Mouse (Mus musculus) CH12.LX (cell line): ENCODE results near the gene Nkain1.

Source experiments
- CTCF ChIP-seq, 2 experiments: IDR thresholded peaks in 1 of 2; conservative IDR thresholded peaks in 1 of 2; 2 replicates each; pipeline ENCODE4 v1.5.1; 2011 to 2012; ENCODE audit warnings: low read depth in 2 of 2, low read length in 2 of 2, improper control_type of control experiment in 1 of 2, inconsistent platforms in 1 of 2, mild to moderate bottlenecking in 1 of 2, moderate library complexity in 1 of 2
- TBP ChIP-seq: conservative IDR thresholded peaks from 2 replicates; pipeline ENCODE4 v1.6.1; 2011; ENCODE audit warnings: low read depth, low read length, improper control_type of control experiment

DNA sequence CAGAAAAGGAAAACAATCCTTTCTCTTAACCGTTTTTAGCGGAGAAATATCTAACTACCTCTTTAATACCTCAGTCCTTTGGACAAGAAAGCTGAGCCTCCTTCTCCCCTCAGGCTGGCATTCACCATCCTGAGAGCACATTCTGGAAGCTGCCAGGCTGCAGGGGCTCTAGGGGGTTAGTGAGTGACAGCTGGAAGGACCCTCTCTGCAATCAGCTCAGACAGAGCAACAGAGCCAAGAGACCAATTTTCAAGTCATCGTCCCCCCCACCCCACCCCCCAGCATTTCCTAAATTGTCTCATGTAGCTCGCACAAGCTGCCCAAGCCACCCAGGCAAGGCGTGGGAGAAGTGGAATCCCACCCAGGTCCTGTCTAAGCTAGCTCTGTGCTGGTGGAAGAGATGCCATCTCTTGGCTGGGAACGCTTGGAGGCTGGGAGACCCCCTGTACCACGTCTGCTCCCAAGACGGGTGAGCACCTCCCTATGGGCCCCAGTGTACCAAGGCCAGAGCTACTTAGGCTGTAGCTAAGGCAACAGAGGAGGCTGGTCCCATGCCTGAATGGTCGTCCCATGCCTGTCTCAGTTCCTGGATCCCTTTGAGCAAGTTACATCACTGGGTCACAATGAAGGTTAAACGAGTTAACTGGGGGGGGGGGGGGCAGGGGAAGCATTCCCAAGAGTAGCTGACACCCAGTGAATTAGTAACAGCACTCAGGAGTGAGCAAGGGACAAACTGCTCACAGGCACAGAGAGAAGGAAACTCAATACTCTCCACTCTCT, 2.8 kb downstream of the Nkain1 start:
- TF ChIP-seq CTCF (conservative IDR thresholded peaks at IDR 0.05 in 1 of 2, IDR thresholded peaks at IDR 0.05 in 1 of 2; ENCODE audit: low read depth in 2 of 2, low read length in 2 of 2) (no peak), TBP (no peak)
